Mouse (Mus musculus) yolk sac, embryonic 10.5 days (tissue): ENCODE measurements around the gene Prkag2.
A peak's percentile ranks its signal among the peaks of the same experiment; 100 is the strongest.

Source experiments
- DNase-seq: peaks from one replicate; pipeline ENCODE4 v3.0.0-alpha.2; 2017; ENCODE audit warnings: low spot score

Prkag2 gene

GRCm38 (mm10) chr5:24995576-24996100 lies 104.8 kb downstream of the Prkag2 start:
- DNase-seq, result peak; percentile 55

GRCm38 (mm10) chr5:24993190-24993589 lies 107.3 kb downstream of the Prkag2 start:
- no peak for DNase-seq

- no peak for DNase-seq
These were observed 108.9 kb downstream of the Prkag2 start for GRCm38 (mm10) chr5:24991575-24991974.

DNA sequence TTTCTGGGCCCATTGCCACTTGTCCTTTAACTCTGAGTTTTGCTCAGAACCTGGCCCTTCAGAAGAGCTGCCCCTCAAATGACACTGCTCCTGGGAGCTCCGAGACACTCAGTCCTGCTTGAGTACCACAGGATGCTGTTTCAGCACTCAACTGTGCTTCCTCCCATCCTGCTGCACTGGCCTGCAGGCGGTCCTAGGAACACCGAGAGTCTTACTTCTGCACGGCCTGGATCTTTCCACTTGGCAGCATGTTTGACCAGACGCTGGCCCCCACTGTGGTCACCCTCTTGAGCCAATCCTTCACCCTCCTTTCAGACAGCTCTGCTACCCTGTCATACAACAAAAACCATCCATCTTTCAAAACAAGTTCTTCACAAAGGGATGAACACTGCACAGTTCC lies 110.0 kb downstream of the Prkag2 start:
- no peak for DNase-seq

GRCm38 (mm10) chr5:24989683-24990082 lies 110.8 kb downstream of the Prkag2 start:
- no peak for DNase-seq

- DNase-seq, result no peak
These were observed 113.5 kb downstream of the Prkag2 start for GRCm38 (mm10) chr5:24986956-24987355.

DNA sequence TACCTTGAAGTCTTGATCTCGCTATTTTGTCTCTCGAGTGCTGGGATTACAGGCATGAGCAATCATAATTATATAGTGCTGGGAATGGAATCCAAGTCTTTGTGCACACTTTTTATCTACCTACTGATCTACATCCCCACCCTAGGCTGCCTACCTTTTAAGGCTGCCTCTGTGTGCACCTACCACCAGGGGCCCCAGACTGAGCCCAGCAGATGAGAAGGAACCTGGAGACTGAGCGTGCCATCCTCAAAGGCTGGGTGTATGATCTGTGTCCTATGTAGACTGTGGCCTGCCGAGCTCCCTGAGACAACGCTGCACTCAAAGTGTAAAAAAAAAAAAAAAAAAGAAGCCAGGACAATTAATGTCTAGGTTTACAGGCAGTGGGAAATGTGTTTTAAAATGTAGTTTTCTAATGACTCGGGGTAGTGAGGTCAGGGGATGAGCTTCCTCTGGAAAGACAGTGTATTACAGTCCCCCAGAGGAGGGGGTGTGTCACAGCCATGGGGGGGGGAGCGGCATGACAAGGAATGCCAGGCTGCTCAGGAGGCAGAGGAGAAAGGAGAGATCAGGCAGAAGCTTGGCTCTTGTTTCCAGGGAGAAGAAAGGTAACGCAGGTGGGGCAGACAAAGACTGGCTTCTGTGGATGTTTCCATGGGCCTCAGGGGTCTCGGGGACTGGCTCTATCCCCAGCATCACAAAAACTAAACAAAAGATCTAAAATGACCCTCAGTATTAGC lies 114.1 kb downstream of the Prkag2 start:
- DNase-seq, result no peak

- DNase-seq, result no peak
These were observed 114.8 kb downstream of the Prkag2 start for GRCm38 (mm10) chr5:24985434-24986176.

DNA sequence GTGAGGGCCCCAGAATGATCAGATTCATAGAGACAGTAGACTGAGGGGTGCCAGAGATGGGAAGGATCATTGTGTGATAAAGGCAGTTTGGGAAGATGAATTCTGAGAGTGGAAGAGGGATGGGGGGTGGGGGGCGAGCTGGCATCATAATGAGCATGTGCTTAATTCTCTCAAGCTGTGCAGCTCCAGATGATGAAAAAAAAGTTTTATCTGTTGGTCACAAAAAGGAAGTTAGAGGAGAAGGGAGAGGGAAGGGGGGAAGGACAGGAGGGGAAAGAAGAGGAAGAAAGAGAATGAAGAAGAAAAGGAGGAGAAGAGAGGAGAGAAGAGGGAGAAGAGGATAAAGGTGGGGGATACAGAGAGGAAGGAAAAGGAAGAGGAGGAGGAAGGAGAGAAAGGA lies 116.3 kb downstream of the Prkag2 start:
- no peak for DNase-seq

DNA sequence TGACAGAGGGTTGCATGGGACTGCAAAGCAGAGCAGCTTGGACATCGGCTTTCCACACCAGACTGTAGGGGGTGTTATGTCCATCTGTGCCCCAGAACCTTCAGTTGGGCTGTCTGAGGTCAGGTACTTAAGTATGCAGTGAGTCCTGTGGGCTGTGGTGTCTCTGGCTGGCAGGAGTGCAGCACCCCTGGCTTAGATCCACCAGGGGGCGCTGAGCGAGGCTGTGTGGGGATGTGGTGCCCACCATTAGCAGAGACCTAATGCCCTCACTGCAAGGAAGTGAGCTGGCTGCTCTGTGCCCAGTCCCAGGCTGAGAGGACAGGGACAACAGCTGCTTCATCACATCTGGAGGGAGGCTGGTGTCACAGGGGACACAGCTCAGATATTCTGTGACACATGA lies 116.9 kb downstream of the Prkag2 start:
- no peak for DNase-seq

- no peak for DNase-seq
These were observed 118.2 kb downstream of the Prkag2 start for GRCm38 (mm10) chr5:24982258-24982657.

- no peak for DNase-seq
These were observed 118.7 kb downstream of the Prkag2 start for GRCm38 (mm10) chr5:24981765-24982164.

GRCm38 (mm10) chr5:24979968-24980345 lies 120.5 kb downstream of the Prkag2 start:
- DNase-seq, result peak; percentile 40

DNA sequence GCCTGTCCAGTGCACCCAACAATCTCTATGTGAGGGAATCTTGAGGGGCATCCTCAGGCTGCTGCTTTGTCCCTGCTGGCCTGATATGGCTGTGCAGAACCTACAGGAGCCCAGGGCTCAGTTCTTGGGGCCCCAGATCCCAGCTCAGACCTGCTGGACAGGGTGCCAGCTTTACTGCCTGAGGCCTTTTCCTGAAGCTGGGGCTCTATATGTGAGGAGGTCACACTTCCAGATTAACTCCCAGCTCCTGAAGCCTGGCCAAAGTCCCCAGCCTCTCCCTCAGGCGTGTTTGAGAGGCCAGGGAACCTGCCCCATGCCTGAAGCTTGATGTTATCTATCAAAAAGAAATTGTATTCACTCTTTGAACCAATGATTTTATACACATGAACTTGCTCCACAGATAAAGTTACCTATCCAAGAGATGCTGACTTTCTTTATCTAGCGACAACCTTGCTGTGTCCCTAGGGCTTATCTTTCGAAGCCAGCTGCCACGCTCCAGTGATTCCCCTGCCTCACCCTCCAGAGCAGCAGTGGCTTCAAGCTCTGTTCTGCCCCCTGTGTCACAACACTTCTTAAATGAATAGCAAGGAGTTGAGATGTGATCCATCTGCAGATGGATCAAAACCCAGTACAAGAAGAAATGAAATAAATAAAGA lies 121.0 kb downstream of the Prkag2 start:
- peak; percentile 48 for DNase-seq

DNA sequence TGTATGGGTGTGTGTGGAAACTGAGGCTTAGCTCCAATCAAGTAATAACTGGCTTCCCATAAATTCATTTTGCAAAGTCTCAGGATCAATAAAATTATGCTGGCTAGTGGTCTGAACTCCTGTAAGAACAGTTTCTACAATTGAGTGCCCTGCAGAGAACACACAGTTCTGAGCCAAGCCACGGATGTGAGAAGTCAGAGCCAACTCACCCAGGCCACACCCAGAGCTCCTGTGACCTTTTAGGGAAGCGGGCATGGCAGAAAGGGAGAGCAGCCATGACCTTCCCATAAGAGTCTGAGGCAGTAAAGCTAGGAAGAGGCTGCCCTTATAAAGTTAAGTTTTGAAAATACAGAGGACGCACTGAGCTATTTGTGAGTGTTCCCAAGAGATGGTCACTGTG lies 123.5 kb downstream of the Prkag2 start:
- DNase-seq, result no peak

DNA sequence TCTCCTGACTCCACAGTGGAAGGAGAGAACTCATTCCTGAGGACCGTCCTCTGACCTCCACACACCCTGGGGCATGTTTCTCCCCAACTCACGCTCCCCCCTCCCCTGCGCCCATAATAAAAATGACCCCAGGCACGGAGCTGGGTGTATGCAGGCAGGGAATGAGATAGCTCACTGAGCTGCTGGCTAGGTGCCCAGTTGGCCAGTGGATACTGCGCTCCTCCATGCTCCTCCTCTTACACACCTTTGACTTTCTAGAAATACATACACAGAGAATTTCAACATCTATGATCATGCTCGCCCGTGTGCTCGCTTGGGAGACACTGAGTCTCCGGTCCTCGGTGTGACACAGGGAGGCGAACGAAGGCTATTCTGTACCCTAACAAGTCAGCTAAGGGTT lies 124.2 kb downstream of the Prkag2 start:
- DNase-seq, result no peak

DNA sequence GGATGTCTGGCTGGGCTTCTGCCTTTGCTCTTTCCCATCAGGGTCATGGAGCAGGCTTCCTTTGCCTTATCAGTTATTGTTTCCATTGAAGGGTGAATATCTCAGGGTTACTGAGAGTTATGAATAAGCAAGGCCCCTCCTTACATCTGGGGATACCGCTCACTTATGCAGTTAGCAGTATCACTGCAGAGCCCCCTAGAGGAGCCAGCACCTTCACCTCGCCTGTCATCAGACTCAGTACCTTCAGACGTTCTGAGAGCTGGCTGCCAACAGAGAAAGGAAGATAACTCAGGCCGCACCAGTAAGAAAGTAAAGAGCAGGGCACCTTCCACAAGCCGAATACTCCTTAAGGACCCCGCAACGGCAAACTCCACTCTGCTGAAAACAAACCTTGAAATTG lies 125.3 kb downstream of the Prkag2 start:
- no peak for DNase-seq

DNA sequence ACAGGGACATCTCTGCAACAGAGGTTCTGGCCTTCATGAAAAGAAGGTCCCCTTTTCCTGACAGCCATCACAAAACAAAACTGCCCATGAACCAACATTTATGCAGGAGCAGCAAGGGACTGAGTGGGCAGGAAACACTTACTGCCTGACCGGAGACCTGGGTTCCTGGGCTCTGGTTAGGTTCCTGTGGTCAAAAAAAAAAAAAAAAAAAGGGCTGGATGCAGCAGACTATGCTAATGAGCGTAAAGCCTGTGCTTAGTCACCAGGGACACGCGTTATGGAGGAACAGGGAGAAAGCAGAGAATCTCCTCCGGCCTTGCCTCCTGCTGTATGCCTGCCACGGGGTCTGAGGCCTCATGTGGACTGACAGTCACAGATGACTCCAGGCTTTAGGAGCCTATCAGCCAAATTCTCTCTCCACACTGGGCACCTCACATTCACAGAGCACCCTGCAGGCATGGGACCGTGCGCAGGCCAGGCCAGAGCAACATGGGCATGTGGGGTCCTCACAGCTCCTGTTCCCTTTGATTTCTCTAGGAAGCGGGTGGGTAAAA lies 126.7 kb downstream of the Prkag2 start:
- DNase-seq, result no peak

GRCm38 (mm10) chr5:24973228-24973627 lies 127.2 kb downstream of the Prkag2 start:
- DNase-seq, result no peak

DNA sequence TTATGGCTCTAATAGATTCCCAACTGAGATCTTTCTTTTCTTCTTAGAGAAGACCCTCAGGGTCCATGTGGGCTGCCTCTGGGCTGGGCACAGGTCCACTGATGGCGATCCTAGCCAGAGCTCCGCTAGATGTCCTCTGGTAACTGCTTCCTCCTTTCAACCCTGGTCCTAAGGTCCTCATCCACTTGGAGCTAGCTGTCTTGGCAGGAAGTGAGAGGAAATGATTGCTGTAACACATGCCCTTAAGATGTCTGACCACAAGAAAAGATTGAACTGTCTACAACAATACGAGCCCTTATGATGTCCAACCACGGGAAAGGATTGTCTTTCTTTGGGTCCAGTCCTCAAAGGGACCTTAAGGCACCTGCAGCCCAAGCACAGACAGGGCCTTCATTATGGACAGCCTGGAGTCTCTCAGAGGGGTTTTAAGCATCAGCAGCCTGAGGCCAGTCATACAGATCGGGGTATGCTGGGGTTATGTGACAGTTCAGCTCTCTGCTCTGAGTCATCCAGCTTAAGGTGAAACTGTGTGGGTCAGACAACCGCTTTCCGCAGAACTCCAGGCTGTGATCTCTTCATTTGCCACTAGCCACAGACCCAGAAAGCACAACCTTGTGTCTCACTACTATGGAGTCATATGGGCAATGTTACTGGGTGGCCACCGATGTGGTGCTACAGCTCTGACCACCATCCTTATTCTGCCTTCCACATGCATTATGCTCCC lies 129.7 kb downstream of the Prkag2 start:
- no peak for DNase-seq

- peak; percentile 77 for DNase-seq
These were observed 131.1 kb downstream of the Prkag2 start for GRCm38 (mm10) chr5:24969241-24969880.
